Mouse (Mus musculus): ENCODE measurements at regions not wholly inside any gene's neighbourhood (a gene's known extent, or its start where the extent isn't known, plus 50 kb on each side); places are given as distances from the start of the nearest gene placed in this dataset.

DNA sequence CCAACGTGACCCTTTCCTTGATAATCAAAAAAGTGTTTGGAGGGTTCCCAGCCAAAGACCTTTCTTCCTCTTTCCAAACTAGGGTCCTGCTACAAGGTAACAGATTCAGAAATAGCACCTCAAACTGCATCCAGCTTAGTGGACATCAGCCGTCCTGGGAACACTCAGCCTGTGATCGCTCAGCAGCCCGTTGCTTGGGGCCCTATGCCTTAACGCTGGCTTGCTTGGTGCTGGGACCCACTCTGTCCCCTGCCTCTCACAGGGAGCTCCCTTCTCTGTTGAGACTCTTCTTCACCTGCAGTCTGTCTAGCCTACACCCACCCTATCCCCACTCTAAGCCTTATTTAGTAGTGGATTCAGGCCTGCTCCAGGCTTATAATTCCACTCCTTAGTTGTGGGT, 121.6 kb upstream of the Foxn2 start:
- TF ChIP-seq CTCF (IDR thresholded peaks at IDR 0.05; ENCODE audit: extremely low read depth, insufficient read depth, insufficient read length, insufficient replicate concordance) (no peak), POLR2A (IDR thresholded peaks at IDR 0.05; ENCODE audit: low read depth, low read length) (no peak)
